8 mouse cellular contexts compared by ENCODE assay signal in the genomic region with DNA sequence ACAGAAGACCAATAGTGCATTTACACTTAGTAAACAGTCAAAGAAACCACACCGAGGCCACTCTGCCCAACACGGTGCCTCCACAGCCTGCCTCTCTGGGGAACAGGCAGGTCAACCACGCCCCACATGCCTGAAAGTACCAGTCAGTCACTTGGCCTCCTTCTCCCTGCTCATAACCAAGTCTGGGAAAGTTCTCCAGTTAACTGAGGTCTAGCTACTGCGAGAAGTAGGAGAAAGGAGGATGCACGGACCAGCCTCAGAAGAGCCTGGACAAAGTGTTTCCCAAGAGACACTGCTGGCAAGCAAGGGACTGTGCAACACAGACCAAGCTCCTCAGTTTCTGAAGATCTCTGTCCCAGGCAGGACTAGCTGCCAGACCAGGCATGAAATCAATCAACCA. TPM values are rescaled to one million over a fixed set of nuclear protein-coding genes. Genes with fewer than 3 reads are reported as not detected.
DNase-seq lines count a peak whose midpoint lies in the region; ATAC-seq and TF ChIP-seq lines count a peak whose summit lies in the region.

No protein-coding gene starts in this region.

- H3K27ac ChIP-seq in layer of hippocampus, adult 2 months, result peak overlapping the region; percentile 37; the same call in 1 of the 2 replicates
- no peak overlapping the region for H3K27ac ChIP-seq in embryonic facial prominence, embryonic 10.5 days (replicated peaks)
- peak overlapping the region; percentile 25; the same call in 1 of the 2 replicates for H3K27ac ChIP-seq in heart, embryonic 16.5 days (ENCODE audit: low read length)
- H3K27ac ChIP-seq in midbrain, embryonic 11.5 days (ENCODE audit: low read depth, low read length), result no peak overlapping the region

- ATAC-seq in heart, embryonic 16.5 days (replicated peaks; ENCODE audit: extremely low read depth, insufficient read depth, low FRiP score), result no peak
- ATAC-seq in midbrain, embryonic 11.5 days (ENCODE audit: low FRiP score), result no peak

- H3K27me3 ChIP-seq in embryonic facial prominence, embryonic 10.5 days (replicated peaks; ENCODE audit: low read depth, poor library complexity, severe bottlenecking), result no peaks in the 10 kb centered on the region
- no peaks in the 10 kb centered on the region for H3K27me3 ChIP-seq in heart, embryonic 16.5 days (ENCODE audit: control insufficient read depth, insufficient read depth, low read length)
- H3K27me3 ChIP-seq in midbrain, embryonic 11.5 days (ENCODE audit: control insufficient read depth, insufficient read depth, low read length), result no peaks in the 10 kb centered on the region

- TF ChIP-seq CTCF in layer of hippocampus, adult 2 months (conservative IDR thresholded peaks at IDR 0.05), result no peak

- peak overlapping the region; percentile 97 for H3K9ac ChIP-seq in heart, embryonic 16.5 days (ENCODE audit: low read length)
- peak overlapping the region; percentile 98 for H3K9ac ChIP-seq in midbrain, embryonic 11.5 days (ENCODE audit: low read length)

- DNase-seq in layer of hippocampus, adult 2 months (ENCODE audit: low spot score in 2 of 2), result no peak
- no peak for DNase-seq in layer of hippocampus, adult 11-12 months (ENCODE audit: low spot score)
- no peak for DNase-seq in embryonic facial prominence, embryonic 10.5 days (ENCODE audit: low spot score)
- DNase-seq in kidney, postnatal 25 days, result peak; percentile 59 to 75
- peak; percentile 82 for DNase-seq in midbrain, embryonic 11.5 days (ENCODE audit: low spot score, missing footprints)
- no peak for DNase-seq in layer of hippocampus, postnatal 10 days (ENCODE audit: low spot score in 2 of 2)
- DNase-seq in frontal cortex, adult 2 months (ENCODE audit: extremely low spot score in 1 of 2, low spot score in 1 of 2), result no peak

- peaks cover 30% of the 10 kb centered on the region for H3K36me3 ChIP-seq in embryonic facial prominence, embryonic 10.5 days (replicated peaks)
- no peaks in the 10 kb centered on the region for H3K36me3 ChIP-seq in heart, embryonic 16.5 days (ENCODE audit: control insufficient read depth, insufficient read depth)
- no peaks in the 10 kb centered on the region for H3K36me3 ChIP-seq in midbrain, embryonic 11.5 days (ENCODE audit: control insufficient read depth, insufficient read depth, low read length)

- H3K4me2 ChIP-seq in heart, embryonic 16.5 days (ENCODE audit: low read depth, low read length), result peak overlapping the region; percentile 97
- H3K4me2 ChIP-seq in midbrain, embryonic 11.5 days, result peak overlapping the region; percentile 90

- 60% methylated on average over 5 of the region's 5 CpGs for WGBS in embryonic facial prominence, embryonic 10.5 days
- WGBS in heart, embryonic 16.5 days, result 26% methylated on average over 5 of the region's 5 CpGs
- WGBS in midbrain, embryonic 11.5 days, result 75% methylated on average over 5 of the region's 5 CpGs

- H3K4me1 ChIP-seq in embryonic facial prominence, embryonic 10.5 days, result peaks cover 49% of the 10 kb centered on the region
- H3K4me1 ChIP-seq in heart, embryonic 16.5 days (ENCODE audit: control insufficient read depth, insufficient read depth, low read length), result peaks cover 51% of the 10 kb centered on the region
- peaks cover 25% of the 10 kb centered on the region for H3K4me1 ChIP-seq in midbrain, embryonic 11.5 days (ENCODE audit: control insufficient read depth, insufficient read depth, low read length)

- peak overlapping the region; percentile 74 for H3K4me3 ChIP-seq in layer of hippocampus, adult 2 months
- peak overlapping the region; percentile 88 for H3K4me3 ChIP-seq in embryonic facial prominence, embryonic 10.5 days
- H3K4me3 ChIP-seq in heart, embryonic 16.5 days (ENCODE audit: low read length), result peak overlapping the region; percentile 97
- H3K4me3 ChIP-seq in midbrain, embryonic 11.5 days (ENCODE audit: low read depth, low read length), result peak overlapping the region; percentile 11; the same call in 1 of the 2 replicates

- H3K9me3 ChIP-seq in embryonic facial prominence, embryonic 10.5 days, result no peaks in the 10 kb centered on the region
- no peaks in the 10 kb centered on the region for H3K9me3 ChIP-seq in heart, embryonic 16.5 days (replicated peaks; ENCODE audit: control insufficient read depth, low read length)
- no peaks in the 10 kb centered on the region for H3K9me3 ChIP-seq in midbrain, embryonic 11.5 days (ENCODE audit: control insufficient read depth, low read length)

RNA-seq across cellular contexts. Expression of a gene that starts 2.6 kb away (rescaled TPM):
- 100 to 1,000 TPM; 119 to 127 TPM for total RNA-seq in layer of hippocampus, adult 2 months (2021)
- polyA plus RNA-seq in embryonic facial prominence, embryonic 10.5 days (2016; fragmentation: Nextera tagmentation; extraction: Ambion mirVana), result 48.5 and 49.1 TPM in 2 replicates
- polyA plus RNA-seq in heart, embryonic 16.5 days (2015; fragmentation: Nextera tagmentation; extraction: Ambion mirVana), result 32.4 and 33.0 TPM in 2 replicates
- 43.0 and 53.9 TPM in 2 replicates for polyA plus RNA-seq in midbrain, embryonic 11.5 days (2014; fragmentation: Nextera tagmentation; extraction: Ambion mirVana)
- total RNA-seq in layer of hippocampus, postnatal 10 days (2021), result 100 to 1,000 TPM; 102 to 110 TPM
- 93.6 and 105 TPM in 2 replicates for polyA plus RNA-seq in frontal cortex, adult 2 months (2012; rRNA removed)

RNA-seq across cellular contexts. Expression of a gene that starts 43.8 kb away (rescaled TPM):
- 10 to 100 TPM; 30.2 to 31.7 TPM for total RNA-seq in layer of hippocampus, adult 2 months (2021)
- 44.5 and 51.7 TPM in 2 replicates for polyA plus RNA-seq in embryonic facial prominence, embryonic 10.5 days (2016; fragmentation: Nextera tagmentation; extraction: Ambion mirVana)
- 15.0 and 19.0 TPM in 2 replicates for polyA plus RNA-seq in heart, embryonic 16.5 days (2015; fragmentation: Nextera tagmentation; extraction: Ambion mirVana)
- polyA plus RNA-seq in midbrain, embryonic 11.5 days (2014; fragmentation: Nextera tagmentation; extraction: Ambion mirVana), result 23.2 and 25.3 TPM in 2 replicates
- total RNA-seq in layer of hippocampus, postnatal 10 days (2021), result 10 to 100 TPM; 39.0 to 45.6 TPM
- 20.1 and 21.8 TPM in 2 replicates for polyA plus RNA-seq in frontal cortex, adult 2 months (2012; rRNA removed)

Comparison
In these comparisons a context has a peak if more than half of its experiments do, and no peak if none do; other contexts are left out.
1. DNase-seq: peak in kidney, postnatal 25 days (2 of 2) and midbrain, embryonic 11.5 days (single experiment); none in layer of hippocampus, adult 2 months (0 of 2), layer of hippocampus, adult 11-12 months (single experiment), embryonic facial prominence, embryonic 10.5 days (single experiment), layer of hippocampus, postnatal 10 days (0 of 2) and frontal cortex, adult 2 months (0 of 2).
2. H3K27ac ChIP-seq: peak in layer of hippocampus, adult 2 months (single experiment) and heart, embryonic 16.5 days (single experiment); none in embryonic facial prominence, embryonic 10.5 days (single experiment) and midbrain, embryonic 11.5 days (single experiment).
3. H3K4me3 ChIP-seq: peak in every context shown above with its lines; median percentile 97 in heart, embryonic 16.5 days; 88 in embryonic facial prominence, embryonic 10.5 days; 74 in layer of hippocampus, adult 2 months; 11 in midbrain, embryonic 11.5 days.